Mouse (Mus musculus) ovary, adult 18-20 months (tissue): Measurements from ENCODE around the gene Atf7.

Experiments
- DNase-seq: peaks from one replicate; pipeline ENCODE4 v3.0.0; 2022; ENCODE audit warnings: low spot score, mixed read lengths

The Atf7 gene

DNA sequence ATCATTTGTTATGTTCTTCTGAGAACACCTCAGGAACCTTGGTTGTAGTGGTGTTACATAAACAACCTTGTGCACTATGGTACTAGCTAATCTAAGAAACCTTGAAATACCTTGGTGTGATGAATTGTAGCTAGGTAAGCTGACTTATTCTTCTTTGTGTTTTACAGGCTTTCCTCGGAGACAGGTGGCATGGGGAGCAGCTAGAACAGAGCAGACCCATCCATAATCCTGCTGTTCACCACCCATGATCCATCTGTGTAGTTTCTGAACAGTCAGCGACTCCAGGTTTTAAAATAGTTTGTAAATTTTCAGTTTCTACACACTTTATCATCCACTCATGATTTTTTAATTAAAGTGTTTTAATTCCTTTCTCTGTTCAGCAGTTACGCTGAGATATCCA, 126.9 kb downstream of the Atf7 start:
- no peak for DNase-seq

DNA sequence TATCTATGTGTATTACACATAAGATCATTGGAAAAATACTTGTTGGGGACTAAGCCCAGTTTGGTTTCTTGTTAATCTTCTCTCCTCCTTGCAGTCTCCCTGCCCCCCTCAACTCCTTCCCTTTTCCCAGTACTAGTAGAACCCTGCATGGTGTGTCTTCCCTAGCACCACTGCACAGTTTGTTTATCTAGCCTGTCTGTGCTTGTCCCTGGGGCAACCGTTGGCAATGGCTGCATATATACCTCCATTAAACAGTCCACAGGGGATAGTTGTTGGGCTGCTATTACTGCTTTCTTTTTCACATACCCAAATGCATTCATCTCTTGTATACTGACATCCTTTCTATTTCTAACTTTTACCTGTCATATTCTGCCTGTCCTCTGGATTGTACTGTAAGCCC, 137.6 kb downstream of the Atf7 start:
- no peak for DNase-seq

DNA sequence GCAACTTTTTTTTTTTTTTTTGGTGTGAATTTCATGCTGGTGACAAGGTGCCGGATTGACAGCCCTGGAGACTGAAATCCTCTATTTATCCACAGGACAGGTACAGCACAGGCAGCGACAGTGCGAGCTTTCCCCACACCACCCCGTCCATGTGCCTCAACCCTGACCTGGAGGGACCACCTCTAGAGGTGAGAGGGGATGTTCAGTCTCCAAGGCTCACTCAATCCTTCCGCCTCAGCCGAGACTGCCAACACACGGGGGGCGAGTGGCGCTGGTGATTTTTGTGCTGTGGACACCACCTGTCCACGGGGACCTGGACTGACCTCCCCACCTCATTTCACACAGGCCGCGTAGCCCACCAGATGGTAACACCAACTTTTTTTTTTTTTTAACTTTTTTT, 139.4 kb downstream of the Atf7 start:
- no peak for DNase-seq

DNA sequence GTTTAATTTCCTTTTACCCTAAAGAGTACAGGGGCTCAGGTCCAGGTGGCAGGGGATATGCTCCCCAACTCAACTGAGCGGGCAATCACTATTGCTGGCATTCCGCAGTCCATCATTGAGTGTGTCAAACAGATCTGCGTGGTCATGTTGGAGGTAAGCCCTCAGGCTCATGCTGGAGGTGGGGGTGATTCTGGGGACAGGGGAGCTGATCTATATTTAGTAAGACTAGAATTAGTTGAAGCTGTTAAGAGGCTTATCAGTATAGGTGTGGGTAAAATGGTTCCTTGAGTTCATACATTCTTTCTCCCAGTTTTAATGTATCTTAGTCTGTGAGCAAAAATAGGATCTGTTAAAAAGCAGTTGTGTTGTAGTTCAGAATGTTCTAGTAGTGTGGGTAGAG, 142.1 kb downstream of the Atf7 start:
- no peak for DNase-seq
